Mouse (Mus musculus) activated CD4-positive, CD25-positive, alpha-beta regulatory T cell, adult 4 months (primary cell): Measurements from ENCODE around the gene Ccdc153. TPM values are rescaled to one million over a fixed set of nuclear protein-coding genes. Genes with fewer than 3 reads are reported as not detected.

Experiments
- ATAC-seq: one replicate; pipeline ENCODE4 v1.8.0; 2017
- polyA plus RNA-seq, 2 experiments: library from polyadenylated mRNA; unstranded; fragments of 100-300 nt; shearing (Covaris generic); gene quantifications; one replicate each; pipeline ENCODE4 v1.2.1; 2017

Ccdc153 gene
- polyA plus RNA-seq = not detected

DNA sequence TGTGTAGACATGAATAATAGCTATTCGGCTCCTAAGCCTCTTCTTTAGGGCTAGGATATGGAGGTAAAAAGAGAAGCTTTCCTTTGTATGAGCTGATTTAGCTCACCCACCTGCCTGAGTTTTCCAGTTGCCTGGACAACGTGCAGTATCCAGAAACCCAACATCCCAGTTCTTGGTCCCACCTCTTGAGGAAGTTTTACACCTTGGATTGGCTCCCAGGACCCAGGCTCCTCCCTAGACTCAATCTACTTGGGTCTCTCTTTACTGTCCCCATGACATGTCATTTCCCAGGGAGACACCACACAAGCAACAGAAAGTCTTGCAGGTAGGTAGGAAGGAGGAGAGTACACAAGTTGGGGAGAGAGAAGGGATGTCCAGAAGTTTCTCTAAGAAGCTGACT lies at the start of gene Ccdc153:
Gene Ccdc153 (plus strand): TSS at position 278 of the 400 bp plus-strand sequence.
- no peak for ATAC-seq

DNA sequence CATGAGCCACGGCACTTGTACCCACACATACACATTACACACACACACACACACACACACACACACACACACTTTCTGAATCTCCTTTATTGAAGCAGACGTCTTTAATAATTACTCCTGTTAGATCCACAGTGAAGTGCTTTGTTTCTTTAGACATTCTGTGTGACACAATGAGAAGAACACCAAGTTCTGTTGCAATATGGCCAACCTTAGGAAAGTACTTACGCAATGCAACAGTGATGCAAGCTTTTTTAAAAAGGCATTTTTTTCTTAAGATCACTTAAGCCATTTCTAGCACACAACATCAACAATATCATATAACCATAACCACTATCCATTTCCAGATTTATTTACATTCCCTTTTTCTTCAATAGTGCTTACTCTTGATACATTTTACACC lies 49.3 kb upstream of the Ccdc153 start:
- ATAC-seq = no peak

DNA sequence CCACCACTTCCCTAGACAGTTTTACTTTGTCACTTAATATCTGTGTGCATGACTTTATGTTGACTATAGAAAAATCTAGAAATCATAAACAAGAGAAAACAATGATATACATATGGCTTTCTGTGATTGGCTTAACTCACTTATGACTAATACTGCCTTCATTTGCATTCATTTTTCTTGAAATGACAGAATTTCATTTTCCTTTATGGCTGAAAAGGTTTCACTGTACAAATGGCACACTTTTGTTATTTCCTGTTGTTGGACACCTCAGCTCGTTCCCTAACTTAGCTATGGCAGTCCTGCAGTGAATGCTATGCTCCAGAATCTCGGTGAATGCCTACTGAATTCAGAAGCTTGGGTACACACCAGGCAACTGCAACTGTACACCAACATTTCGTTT lies 48.2 kb upstream of the Ccdc153 start:
- no peak for ATAC-seq

DNA sequence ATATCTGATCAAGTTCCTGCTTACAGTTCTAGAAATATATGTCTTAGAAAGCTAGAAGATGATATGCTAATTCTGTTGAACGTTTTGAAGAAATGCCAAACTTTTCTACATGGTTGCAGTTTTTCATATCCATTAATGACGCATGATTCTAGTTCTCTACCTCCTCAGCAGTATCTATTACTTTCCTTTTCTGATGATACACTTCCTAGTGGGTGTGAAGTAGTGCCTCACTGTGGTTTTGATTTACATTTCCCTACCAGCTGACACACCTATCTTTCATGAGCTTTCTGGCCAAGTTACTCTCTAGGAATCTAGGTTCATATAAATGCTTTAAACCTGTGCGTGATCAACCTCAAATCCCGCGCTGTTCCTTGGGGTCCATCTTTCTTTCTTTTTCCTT lies 47.7 kb upstream of the Ccdc153 start:
- ATAC-seq = peak; percentile 62

DNA sequence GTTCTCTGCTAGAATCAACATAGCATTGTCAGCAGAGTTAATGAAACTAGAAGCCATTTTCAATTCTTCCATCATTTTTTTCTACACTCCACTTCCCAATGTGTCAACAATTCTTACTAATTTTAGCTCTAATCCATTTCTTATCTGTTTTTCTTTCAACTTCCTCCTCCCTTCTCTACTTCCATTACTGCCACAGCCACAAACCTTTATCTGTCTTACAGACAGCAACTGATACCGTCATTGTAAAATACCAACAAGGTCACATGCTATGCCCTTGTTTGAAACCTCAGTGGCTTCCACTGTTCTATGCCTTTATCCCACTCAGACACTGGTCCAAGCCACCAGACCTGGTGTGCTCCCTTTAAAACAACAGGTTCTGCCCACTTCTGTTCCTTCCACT lies 46.5 kb upstream of the Ccdc153 start:
- ATAC-seq = no peak

DNA sequence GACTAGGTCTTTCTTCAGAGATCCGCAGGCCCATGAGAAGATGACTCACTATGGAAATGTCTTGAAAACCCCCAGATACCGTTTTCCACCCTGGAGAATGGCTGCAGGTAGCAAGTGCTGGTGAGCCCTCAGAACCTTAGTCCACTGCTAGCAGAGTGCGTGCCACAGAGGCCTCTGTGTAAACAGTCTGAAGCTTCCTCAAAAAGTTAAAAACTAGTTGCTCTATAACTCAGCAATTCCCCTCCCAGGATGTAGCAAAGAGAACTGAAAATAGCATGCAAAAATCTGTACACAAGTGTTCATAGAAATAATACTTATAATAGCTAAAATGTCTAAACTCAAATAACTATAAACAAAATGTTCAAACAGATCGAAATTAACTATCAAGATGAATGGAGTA lies 44.1 kb upstream of the Ccdc153 start:
- no peak for ATAC-seq

DNA sequence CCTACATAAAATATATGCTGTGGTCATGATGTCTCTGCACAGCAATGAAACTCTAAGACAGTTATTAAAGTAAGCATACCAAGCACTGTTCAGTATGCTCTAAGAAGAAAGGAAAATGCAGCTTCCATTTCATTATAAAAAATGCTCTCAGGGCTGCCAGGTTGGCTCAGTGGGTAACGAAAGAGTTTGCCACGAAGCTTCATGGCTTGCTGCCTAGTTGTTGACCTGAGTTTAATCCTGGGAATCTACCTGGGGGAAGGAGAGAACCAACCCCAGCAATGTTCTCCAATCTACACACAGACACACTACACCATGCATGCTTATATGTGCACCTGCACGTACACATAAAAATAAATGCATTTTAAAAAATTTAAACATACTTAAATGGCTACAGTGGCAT lies 41.3 kb upstream of the Ccdc153 start:
- no peak for ATAC-seq

DNA sequence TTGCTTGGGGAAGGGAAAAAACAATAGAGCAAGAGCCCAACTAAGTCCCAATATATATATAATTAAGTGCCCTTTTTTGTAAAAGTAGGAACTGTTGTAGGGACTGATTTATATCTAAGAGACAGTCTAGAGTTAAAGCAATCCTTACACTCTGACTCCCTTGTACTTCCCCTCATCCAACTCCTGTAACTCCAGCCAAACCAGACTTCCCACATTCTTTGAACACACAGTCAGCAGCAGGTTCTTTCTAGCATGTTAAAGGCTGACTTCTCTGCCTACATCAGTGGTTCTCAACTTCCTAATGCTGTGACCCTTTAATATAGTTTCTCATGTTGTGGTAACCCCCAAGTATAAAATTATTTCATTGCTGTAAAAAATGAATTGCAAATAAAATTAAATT lies 40.9 kb upstream of the Ccdc153 start:
- no peak for ATAC-seq

DNA sequence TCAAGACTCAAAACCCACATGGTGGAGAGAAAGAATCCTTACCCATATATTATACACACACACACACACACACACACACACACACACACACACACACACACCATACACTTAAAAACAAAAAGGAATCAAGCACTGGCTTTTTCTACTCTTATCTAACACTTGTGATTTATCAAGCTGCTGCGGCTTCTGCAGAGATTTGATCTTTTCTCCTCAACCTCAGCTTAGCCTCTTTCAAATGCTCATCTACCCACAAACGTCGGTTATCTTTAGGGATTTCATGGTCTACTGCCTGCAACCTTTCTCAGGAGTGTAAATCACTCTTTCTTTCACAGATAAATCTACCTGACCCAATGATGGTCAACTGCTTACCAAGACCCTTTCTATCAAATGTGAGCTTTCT lies 40.0 kb upstream of the Ccdc153 start:
- no peak for ATAC-seq

DNA sequence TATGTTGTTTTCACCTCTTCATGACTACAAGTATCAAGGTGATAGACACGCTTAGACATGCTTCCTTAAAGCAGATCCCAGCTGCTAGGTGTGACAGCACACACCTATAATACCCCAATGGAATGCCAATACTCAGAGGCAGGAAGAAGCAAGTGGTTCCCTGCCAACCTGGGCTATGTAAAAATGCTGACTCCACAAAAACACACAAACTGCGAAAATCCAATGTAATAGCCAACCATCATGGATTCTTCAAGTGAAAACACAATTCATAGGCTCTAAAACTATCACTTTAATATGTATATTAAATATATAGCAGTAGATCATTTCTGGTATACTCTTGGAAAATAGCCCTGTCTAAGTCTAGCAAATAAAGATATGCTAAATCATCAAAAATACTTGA lies 32.6 kb upstream of the Ccdc153 start:
- ATAC-seq = no peak

DNA sequence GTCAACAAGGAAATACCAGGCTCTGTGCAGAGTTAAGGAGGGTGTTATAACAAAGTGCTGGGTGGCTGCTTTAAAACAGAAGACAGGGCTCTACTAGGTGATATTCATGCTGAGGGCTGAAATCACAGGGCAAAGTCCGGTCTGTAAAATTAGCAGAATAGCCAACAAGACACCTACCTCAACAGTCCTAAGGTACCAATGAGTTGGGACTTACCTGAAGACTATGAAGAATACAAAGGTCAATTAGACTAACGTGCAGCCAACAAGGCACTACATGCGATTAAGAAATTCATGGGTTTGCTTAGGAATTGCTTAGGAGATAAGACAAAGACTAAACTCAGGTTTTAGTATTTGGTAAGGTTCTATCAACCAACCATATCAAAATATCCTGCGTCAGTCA lies 31.1 kb upstream of the Ccdc153 start:
- ATAC-seq = no peak

DNA sequence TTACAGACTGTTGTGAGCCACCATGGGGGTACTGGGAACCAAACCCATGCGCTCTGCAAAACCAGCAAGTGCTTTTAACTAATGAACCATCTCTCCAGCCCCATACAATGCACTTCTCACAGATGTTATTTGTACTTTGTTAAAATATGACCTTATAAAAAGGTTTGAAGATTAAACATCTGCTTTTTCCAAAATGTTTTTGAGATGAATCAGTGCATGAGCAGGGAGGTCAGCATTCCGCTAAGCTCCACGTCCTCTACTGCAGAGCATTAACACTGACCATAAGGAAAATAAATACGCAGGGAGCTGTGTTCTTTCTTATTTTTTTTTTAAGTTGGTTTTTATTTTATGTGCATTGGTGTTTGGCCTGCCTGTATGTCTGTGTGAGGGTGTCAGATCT lies 28.1 kb upstream of the Ccdc153 start:
- ATAC-seq = no peak

DNA sequence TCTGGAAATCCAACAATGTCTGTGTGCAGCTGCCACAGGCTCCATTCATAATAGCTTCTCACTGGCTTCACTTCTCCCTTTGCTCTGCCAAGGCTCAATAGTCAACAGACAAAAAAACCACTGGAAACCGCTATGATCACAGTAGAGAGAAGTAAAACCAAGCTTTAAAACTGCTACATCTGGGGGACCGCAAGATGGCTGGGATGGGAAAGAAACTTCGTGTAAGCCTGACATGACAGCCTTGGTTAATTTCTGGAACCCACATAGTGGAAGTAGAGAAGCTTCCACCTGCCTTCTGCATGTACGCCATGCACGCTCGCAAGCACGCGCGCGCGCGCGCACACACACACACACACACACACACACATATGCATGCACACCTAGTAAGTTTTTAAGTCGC lies 26.9 kb upstream of the Ccdc153 start:
- no peak for ATAC-seq

DNA sequence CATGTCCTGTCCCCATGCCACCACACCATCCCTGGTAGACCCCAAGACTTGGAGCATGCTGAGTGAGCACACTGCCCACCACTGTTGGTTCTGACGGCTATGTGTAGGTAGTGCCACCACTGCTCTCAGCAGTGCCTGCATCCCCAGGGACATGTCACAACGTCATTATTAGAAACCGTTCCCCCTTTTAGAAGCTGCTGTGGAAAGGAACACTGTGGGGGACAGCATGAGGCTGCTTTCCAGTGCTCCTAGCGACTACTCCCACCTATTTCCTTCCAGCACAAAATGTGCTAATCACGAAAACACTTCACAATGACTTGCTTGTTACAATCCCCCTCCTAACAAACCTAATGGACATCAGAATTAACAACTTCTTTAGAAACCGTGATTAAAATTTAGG lies 14.5 kb upstream of the Ccdc153 start:
- no peak for ATAC-seq

DNA sequence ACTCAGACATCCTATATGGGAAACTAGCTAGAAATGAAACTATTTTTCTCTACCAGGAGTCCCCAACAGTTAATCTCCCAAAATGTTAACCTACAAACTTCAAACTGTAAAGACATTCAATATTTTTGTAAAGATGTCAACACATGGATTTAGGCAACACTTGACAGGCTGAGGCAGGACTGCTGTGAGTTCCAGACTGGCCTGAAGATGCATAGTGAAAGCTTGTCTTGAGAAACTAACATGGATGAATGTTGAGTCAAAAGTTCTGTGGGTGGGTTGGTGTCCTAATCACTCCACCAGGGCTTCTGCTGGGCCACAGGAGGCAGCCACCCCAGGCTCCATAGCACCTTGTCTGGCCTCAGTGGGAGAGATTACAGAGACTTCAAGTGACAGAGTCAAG lies 8.9 kb upstream of the Ccdc153 start:
- no peak for ATAC-seq

DNA sequence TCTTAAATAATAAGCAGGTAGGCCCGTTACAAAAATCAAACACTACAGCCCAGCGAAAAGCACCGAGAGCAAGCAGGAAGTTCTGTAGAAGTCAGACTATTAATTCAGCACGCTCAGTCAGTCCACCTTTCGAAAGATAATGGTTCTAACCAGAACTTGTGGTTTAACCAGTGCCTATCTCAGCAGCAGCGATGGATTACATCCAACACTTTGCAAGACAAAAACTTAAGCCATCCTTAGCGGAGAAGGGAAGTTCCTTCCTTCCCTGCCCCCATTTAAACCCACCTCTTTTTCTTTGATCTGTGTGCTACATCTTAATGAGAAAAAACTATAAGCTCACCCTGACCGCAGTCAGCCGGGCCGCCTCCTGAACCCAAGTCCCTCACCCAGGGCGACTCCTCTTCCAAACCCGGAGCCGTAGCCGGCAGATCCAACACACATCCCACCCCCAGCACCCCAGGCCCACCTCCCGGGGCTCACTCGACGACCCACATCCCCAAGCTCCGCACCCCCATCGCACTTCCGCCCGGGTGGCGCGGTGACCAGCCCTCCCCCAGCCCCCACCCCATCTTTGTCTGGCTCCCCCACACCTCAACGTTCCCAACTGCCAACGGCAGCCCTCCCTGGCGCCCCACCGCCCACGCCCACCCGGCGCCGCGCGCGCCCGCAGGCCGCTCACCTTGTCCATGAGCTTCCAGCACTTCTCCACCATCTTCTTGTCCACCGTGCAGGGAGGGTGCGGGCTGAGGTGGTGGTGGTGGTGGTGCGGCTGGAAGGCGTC lies 7.3 kb upstream of the Ccdc153 start:
- peak; percentile 13 for ATAC-seq

DNA sequence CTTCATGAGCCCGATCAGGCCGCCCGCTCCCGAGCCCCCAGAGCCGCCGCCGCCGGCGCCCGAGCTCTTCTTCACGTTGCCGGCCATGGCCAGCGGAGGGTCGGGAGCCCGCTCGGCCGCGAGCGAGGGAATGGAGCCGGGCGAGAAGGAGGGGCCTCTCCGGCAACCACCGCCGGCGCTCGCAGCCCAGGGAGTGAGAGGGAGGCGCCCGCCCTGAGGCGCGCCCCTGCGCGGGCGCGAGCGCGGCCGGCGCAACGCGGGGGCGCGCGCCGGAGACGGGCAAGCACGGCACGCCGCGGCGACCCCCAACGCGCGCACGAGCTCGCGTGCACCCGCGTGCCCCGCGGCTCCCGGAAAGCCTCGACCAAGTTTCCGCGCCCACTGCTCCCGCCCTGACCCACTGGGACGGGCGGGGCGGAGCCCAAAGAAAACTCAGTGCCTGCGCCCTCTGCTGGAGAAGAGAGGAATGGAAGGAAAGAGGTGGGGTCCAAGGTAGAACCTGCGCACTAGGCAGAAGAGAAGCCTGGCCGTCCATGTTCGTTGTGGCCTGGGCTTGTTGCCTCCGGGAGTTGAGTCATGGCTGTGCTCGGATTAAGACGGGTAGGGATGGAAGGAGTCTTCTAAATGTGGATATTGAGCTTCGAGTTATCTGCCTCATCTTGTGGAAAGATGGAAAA lies 6.5 kb upstream of the Ccdc153 start, which contains the start of gene Cbl:
Gene Cbl (minus strand): TSS at position 248 of the 677 bp plus-strand sequence.
- ATAC-seq = peak; percentile 77

DNA sequence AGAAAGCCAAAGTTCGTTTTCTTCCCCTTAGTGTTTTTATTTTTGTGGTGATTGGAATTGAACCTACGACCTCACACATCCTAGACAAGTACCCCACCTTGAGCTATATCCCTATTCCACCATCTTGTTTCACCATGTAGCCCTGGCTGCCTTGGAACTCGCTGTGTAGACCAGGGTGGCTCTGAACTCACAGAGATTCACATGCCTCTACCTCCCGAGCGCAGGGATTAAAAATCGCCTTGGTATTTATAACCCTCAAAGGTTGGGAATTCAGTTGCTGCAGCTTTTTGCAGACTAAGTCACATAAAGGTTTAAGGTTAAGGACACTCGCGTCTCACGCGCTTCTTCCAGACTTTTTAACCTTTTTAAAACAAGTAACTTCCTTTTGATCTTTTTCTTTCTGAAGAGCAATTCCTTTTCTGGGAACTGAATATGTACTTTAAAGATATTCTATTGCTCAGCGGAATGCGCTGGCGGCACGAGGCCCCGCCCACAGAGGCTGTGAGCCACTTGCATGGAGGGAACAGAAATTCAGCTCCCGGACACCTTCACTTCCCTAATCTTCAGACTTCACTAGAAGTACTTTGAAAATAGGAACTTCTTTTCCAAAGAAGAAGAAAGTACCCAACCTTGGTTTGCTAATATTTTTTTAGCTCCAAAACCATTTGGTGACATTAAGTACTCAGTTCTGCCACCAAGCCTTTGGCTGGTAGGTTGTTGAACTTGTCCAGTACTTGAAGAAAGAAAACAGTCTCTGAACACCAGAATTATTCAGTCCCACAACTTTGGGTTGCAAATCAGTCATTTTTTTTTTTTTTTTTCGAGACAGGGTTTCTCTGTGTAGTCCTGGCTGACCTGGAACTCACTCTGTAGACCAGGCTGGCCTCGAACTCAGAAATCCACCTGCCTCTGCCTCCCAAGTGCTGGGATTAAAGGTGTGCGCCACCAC lies 5.7 kb upstream of the Ccdc153 start:
- ATAC-seq = no peak

DNA sequence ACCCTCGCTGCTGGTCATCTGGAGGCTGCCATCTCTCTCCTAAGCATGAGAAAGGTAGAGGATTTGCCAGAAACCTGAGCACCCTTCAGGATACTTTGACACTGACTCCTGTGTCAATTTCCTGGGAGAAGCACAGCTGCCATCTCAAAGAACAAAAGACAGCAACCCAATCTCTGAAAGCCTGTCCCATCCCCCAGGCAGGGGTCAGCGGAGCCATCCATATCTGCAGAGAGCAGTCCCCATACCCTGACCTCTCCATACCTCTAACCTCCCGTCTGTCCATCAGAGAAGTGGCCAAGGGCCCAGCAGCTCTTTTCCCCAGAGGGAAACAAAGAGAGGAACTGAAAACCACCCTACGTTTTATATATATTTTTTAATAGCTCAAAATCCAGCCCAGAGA lies 3.9 kb upstream of the Ccdc153 start:
- no peak for ATAC-seq

DNA sequence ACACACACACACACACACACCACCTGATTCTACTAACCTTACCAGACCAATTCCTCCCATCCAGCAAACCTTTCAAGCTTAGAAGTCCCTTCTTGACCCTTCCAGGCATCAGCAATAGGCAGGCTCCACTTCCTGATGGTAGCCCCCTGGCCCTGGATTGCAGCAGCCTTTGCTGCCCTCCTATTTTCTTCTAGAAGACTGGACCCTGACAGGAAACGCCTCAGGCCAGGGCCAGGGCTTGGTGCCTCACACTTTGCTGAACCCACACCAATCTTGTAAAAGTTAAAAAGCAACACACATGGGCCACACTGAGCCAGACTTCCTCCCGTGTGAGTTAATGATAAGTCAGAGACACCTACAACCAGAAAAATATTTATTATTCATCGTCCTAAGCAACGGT lies 3.3 kb upstream of the Ccdc153 start:
- ATAC-seq = no peak

DNA sequence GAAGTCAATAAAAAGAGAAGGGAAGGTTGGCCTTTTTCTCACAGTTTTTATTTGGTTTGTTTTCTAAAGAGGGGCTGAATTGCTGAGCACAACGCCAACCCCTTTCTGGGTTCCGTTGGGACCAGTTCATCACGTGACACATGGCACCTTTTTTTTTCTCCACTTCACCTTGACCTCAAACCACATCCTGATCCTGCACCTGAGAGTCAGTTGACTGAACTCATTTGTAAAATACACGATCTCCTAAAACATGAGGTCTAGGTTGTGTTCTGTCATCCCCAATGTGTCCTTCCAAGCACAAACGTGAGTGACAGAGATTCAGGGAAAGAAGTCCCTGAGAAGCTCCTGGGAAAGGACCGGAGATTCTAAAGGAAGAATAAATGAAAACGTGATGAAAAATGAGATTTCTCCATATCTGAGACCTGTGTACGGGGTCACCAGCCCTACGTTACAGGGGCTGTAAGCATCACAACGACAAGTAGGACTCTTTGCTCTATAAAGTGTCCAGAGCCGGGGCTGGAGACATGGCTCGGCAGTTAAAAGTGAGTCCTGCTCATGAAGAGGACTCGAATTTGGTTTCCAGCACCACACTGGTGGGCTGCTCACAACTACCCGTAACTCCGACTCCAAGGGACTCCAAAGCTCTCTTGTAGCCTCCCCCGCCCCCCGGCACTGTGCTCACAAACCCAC lies 1.8 kb upstream of the Ccdc153 start:
- peak; percentile 51 for ATAC-seq

DNA sequence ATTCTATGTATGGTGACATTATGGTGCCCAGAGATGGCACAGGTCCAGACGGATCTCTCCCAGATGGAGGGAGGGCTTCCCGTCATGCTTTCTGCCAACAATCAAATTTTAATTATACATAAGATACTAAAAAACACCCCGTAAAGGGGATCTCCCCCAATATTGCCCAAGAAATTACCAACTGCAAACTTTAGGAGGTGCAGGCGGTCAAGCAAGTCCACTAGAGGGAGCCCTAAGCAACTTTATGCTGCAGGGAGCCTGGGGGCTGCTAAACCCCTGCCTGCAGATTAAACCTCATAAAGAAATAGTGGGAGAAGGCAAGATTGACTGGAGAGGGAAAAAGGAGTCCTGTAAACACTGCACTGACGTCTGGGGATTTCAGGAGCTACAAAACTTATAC lies 1.0 kb upstream of the Ccdc153 start:
- no peak for ATAC-seq

DNA sequence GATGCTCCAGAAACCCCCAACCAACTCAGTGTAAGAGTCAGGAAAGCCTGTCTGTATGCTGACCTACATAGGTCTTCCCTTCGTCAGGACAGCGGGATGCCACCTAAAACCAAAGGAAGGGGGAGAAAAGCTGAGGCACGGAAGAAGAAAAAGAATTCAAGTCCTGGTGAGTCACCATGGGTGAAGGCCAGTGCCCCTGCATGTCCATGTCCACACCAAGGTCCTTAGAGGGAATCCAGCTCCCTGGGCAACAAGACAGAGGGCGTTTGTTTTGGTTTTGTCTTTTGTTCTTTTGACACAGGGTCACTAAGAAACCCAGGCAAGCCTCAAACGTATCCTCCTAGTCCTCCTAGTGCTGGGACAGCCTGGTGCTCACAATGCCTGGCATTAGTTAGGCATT lies 435 bp downstream of the Ccdc153 start:
- ATAC-seq = no peak
